Mouse (Mus musculus) right cerebral cortex, postnatal 10 days (tissue): ENCODE measurements around the gene Tk1.

Experiments used
- DNase-seq, 2 experiments: peaks; one replicate each; pipeline ENCODE4 v3.0.0; 2021; ENCODE audit warnings: low spot score in 2 of 2

The Tk1 gene

DNA sequence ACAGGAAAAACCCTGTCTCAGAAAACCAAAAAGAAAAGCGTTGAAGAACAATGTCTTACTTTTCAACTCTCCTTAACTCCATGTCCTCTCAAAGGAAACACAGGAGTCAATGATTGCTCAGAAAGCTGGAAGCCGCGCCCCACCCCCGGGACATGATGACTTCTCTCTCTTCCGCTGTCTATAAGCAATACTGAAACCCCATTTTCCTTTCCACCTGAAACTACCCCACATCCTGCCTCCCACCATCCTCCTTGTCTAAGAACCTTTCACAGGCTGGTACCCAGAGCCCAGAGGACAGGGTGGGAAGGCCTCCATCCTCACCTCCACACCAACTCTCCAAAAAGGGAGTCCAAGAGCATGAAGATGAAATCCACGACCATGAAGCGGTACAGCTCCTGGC lies 53.5 kb downstream of the Tk1 start:
- DNase-seq: no peak

GRCm38 (mm10) chr11:117770407-117770806 lies 55.5 kb downstream of the Tk1 start:
- DNase-seq: no peak

DNA sequence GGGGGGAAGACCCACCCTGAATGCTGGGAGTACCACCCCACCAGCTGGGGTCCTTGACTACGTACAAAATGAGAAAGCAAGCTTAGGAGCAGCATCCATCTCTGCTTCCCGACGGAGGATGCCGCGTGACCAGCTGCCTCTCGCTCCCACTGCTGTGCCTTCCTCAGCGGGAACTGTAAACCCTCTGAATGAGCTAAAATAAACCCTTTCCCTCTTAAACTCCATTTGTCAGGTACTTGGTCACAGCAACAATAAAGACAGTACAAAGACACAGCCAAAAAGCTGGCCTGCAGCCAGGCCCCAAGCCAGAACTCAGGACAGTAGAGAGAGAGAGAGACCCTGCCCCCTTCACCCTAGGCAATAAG lies 56.2 kb downstream of the Tk1 start:
- no peak for DNase-seq

GRCm38 (mm10) chr11:117768725-117769682 lies 56.9 kb downstream of the Tk1 start:
- DNase-seq: no peak

GRCm38 (mm10) chr11:117766275-117766674 lies 59.6 kb downstream of the Tk1 start:
- DNase-seq: no peak
